Mouse (Mus musculus) monocyte, adult 59 days (primary cell): Measurements from ENCODE around the gene Vmn1r4. TPM values are rescaled to one million over a fixed set of nuclear protein-coding genes. Genes with fewer than 3 reads are reported as not detected.

Experiments
- total RNA-seq, 2 experiments: library from RNA; stranded (reverse); gene quantifications; one replicate each; pipeline ENCODE4 v1.2.4; 2023

Vmn1r4 gene
- not detected for total RNA-seq

DNA sequence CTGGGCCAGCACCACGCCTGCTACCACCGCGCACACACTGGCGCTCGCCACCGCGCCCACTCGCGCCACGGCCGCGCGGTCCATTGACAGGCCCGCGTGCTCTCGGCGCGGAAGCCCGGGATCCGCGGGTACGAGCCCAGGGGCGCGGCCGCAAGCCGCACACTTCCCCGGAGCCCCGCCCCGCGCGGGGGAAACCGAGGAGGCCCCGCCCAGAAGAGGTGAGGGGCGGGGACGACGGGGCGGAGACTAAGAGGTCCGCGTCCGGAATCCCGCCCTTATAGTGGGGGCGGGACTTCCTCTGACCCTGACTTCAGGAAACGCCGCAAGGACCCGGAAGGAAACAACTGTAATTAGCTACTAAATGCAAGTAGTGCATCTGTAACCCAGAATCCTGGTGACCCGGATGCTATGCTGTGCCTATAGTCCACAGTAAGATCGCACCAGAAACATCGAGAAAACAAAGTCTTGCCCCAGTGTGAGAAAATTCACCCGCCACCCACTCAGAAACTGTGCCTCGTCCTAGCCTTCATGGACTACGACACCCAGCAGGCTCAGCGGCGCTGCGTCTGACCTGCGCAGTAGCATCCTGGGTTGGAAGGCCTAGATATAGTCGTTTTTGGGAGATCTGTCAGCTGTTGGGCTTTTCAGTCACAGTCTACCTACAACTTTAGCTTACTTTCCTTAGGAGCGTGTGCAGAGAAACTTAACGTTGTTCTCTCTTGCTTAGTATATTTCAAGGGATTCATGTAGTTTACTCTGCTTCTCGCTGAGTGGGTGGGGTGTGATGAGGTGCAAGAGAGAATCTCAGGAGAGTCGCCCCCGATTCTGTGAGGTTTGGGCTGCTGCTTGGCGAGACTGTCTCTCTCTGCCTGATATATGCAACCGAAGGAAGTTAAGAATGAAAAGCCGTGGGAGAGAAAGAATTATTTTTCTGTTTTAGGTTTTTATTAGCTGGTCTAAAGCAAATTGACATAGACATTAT, at the start of gene Vmn1r4, which contains the start of gene Nt5c3:
Gene Vmn1r4 (plus strand): TSS at position 290 of the 982 bp plus-strand sequence.
Gene Nt5c3 (minus strand): TSS at position 207 of the 982 bp plus-strand sequence.

DNA sequence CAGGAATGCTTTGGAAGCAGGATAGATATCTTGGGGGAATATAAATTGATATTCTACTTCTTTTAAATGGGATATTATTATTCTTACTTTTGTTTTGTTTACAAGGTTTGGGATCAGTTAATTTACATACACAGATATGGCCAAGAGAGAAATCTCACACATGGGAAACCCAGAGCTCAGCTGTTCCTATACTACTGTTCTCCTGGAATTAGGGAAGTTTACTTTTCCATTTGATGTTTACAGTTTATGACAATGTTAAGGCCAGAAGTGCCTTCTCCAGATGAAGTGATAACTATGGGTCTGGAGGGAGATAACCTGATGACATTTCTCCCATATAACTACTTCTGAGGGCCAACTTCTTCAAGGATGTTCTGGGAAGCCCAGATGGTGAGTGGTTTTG, 46.2 kb downstream of the Vmn1r4 start, which contains the start of gene Vmn1r5:
Gene Vmn1r5 (plus strand): TSS at position 301 of the 400 bp plus-strand sequence.

DNA sequence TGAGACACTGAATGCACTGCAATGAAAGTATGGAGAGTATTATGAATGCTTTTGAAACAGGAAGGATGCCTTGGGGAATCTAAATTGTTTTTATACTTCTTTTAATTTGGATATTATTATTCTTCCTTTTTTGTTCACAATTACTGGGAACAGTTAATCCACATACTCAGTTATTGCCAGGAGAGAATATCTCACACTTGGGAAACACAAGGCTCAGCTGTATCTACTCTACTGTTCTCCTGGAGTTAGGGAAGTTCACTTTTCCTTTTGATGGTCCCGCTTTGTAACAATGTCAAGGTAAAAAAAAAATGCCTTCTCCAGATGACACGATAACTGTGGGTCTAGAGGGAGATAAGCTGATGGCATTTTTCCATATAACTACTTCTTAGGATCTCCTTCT, 73.1 kb downstream of the Vmn1r4 start, which contains the start of gene Vmn1r6:
Gene Vmn1r6 (plus strand): TSS at position 301 of the 400 bp plus-strand sequence.

Other genes with a start within 250 kb of the Vmn1r4 start
- 10 to 100 TPM; 22.9 to 23.6 TPM for gene Lsm5, start 219.3 kb upstream of the Vmn1r4 start, total RNA-seq
- gene Avl9, start 209.1 kb upstream of the Vmn1r4 start, total RNA-seq, result 10 to 100 TPM; 45.6 to 46.9 TPM
- 10 to 100 TPM; 48.3 to 49.5 TPM for gene Kbtbd2, start 126.2 kb upstream of the Vmn1r4 start, total RNA-seq
- gene Fkbp9, start 92.0 kb upstream of the Vmn1r4 start, total RNA-seq, result 1 to 10 TPM; 4.7 to 5.1 TPM
- 10 to 100 TPM; 19.1 to 22.6 TPM for gene Nt5c3, start 83 bp upstream of the Vmn1r4 start, total RNA-seq
- not detected for gene Vmn1r5, start 46.3 kb downstream of the Vmn1r4 start, total RNA-seq
- not detected for gene Vmn1r6, start 73.2 kb downstream of the Vmn1r4 start, total RNA-seq
- not detected for gene Vmn1r7, start 101.3 kb downstream of the Vmn1r4 start, total RNA-seq
- gene Vmn1r8, start 108.3 kb downstream of the Vmn1r4 start, total RNA-seq, result not detected
- gene Vmn1r9, start 142.8 kb downstream of the Vmn1r4 start, total RNA-seq, result not detected
- not detected for gene Vmn1r10, start 185.4 kb downstream of the Vmn1r4 start, total RNA-seq
- gene Vmn1r11, start 209.4 kb downstream of the Vmn1r4 start, total RNA-seq, result not detected
- gene Vmn1r12, start 232.9 kb downstream of the Vmn1r4 start, total RNA-seq, result under 1 TPM in 1 of 2 experiments, not detected in 1; 0.09 TPM